Mouse (Mus musculus): ENCODE results near the gene Ccdc60. TPM values are rescaled to one million over a fixed set of nuclear protein-coding genes. Genes with fewer than 3 reads are reported as not detected.
A peak's percentile ranks its signal among the peaks of the same experiment; 100 is the strongest.

Gene Ccdc60
- polyA plus RNA-seq, 1 experiment: 0.08 TPM

- Histone ChIP-seq H3K36me3 (ENCODE audit: control insufficient read depth, insufficient read depth, low read length) (no peaks in the 10 kb centered on the region), H3K27ac (ENCODE audit: insufficient read depth, low read depth, low read length) (no peak overlapping the region), H3K4me1 (ENCODE audit: control insufficient read depth, insufficient read depth, low read length) (no peaks in the 10 kb centered on the region), H3K27me3 (replicated peaks; ENCODE audit: control insufficient read depth, insufficient read depth, low read length) (no peaks in the 10 kb centered on the region), H3K4me3 (ENCODE audit: insufficient read depth, low read depth, low read length) (no peak overlapping the region)
- no peak for DNase-seq
- 94% methylated on average over 3 of the region's 3 CpGs for WGBS
- no peak for TF ChIP-seq POLR2A (IDR thresholded peaks at IDR 0.05; ENCODE audit: low read depth, low read length)
- TF ChIP-seq CTCF (conservative IDR thresholded peaks at IDR 0.05; ENCODE audit: insufficient read depth, insufficient read length, low read depth, low read length): no peak
Measured at GRCm38 (mm10) chr5:116221916-116222315, 66.9 kb downstream of the Ccdc60 start.

GRCm38 (mm10) chr5:116219288-116219687 lies 69.5 kb downstream of the Ccdc60 start:
- Histone ChIP-seq H3K4me1 (ENCODE audit: control insufficient read depth, insufficient read depth, low read length) (no peaks in the 10 kb centered on the region), H3K27me3 (replicated peaks; ENCODE audit: control insufficient read depth, insufficient read depth, low read length) (no peaks in the 10 kb centered on the region), H3K27ac (ENCODE audit: insufficient read depth, low read depth, low read length) (no peak overlapping the region), H3K4me3 (ENCODE audit: insufficient read depth, low read depth, low read length) (no peak overlapping the region), H3K36me3 (ENCODE audit: control insufficient read depth, insufficient read depth, low read length) (no peaks in the 10 kb centered on the region)
- no peak for TF ChIP-seq POLR2A (IDR thresholded peaks at IDR 0.05; ENCODE audit: low read depth, low read length)
- TF ChIP-seq CTCF (conservative IDR thresholded peaks at IDR 0.05; ENCODE audit: insufficient read depth, insufficient read length, low read depth, low read length): no peak
- DNase-seq: no peak
- 73% methylated on average over 7 of the region's 7 CpGs for WGBS

- H3K4me1 ChIP-seq (ENCODE audit: control insufficient read depth, insufficient read depth, low read length): no peaks in the 10 kb centered on the region
- H3K27me3 ChIP-seq (replicated peaks; ENCODE audit: control insufficient read depth, insufficient read depth, low read length): no peaks in the 10 kb centered on the region
- WGBS: 69% methylated on average over 5 of the region's 5 CpGs
- no peak overlapping the region for H3K27ac ChIP-seq (ENCODE audit: insufficient read depth, low read depth, low read length)
- H3K4me3 ChIP-seq (ENCODE audit: insufficient read depth, low read depth, low read length): no peak overlapping the region
- peak; percentile 5 for DNase-seq
- H3K36me3 ChIP-seq (ENCODE audit: control insufficient read depth, insufficient read depth, low read length): no peaks in the 10 kb centered on the region
- peak; percentile 59 for TF ChIP-seq CTCF (conservative IDR thresholded peaks at IDR 0.05; ENCODE audit: insufficient read depth, insufficient read length, low read depth, low read length)
- TF ChIP-seq POLR2A (IDR thresholded peaks at IDR 0.05; ENCODE audit: low read depth, low read length): no peak
Measured at GRCm38 (mm10) chr5:116212706-116213105, 76.1 kb downstream of the Ccdc60 start.

GRCm38 (mm10) chr5:116209378-116210091 lies 79.2 kb downstream of the Ccdc60 start:
- H3K27ac ChIP-seq (ENCODE audit: insufficient read depth, low read depth, low read length): no peak overlapping the region
- no peaks in the 10 kb centered on the region for H3K27me3 ChIP-seq (replicated peaks; ENCODE audit: control insufficient read depth, insufficient read depth, low read length)
- no peak overlapping the region for H3K4me3 ChIP-seq (ENCODE audit: insufficient read depth, low read depth, low read length)
- TF ChIP-seq POLR2A (IDR thresholded peaks at IDR 0.05; ENCODE audit: low read depth, low read length) (no peak), CTCF (conservative IDR thresholded peaks at IDR 0.05; ENCODE audit: insufficient read depth, insufficient read length, low read depth, low read length) (no peak)
- DNase-seq: no peak
- no peaks in the 10 kb centered on the region for H3K4me1 ChIP-seq (ENCODE audit: control insufficient read depth, insufficient read depth, low read length)
- no peaks in the 10 kb centered on the region for H3K36me3 ChIP-seq (ENCODE audit: control insufficient read depth, insufficient read depth, low read length)
- 31% methylated on average over 11 of the region's 11 CpGs for WGBS

GRCm38 (mm10) chr5:116208741-116209368 lies 79.9 kb downstream of the Ccdc60 start:
- TF ChIP-seq CTCF (conservative IDR thresholded peaks at IDR 0.05; ENCODE audit: insufficient read depth, insufficient read length, low read depth, low read length) (no peak), POLR2A (IDR thresholded peaks at IDR 0.05; ENCODE audit: low read depth, low read length) (no peak)
- H3K4me3 ChIP-seq (ENCODE audit: insufficient read depth, low read depth, low read length): no peak overlapping the region
- H3K36me3 ChIP-seq (ENCODE audit: control insufficient read depth, insufficient read depth, low read length): no peaks in the 10 kb centered on the region
- H3K27me3 ChIP-seq (replicated peaks; ENCODE audit: control insufficient read depth, insufficient read depth, low read length): no peaks in the 10 kb centered on the region
- no peaks in the 10 kb centered on the region for H3K4me1 ChIP-seq (ENCODE audit: control insufficient read depth, insufficient read depth, low read length)
- WGBS: 33% methylated on average over 16 of the region's 16 CpGs
- DNase-seq: no peak
- no peak overlapping the region for H3K27ac ChIP-seq (ENCODE audit: insufficient read depth, low read depth, low read length)

- H3K4me1 ChIP-seq (ENCODE audit: control insufficient read depth, insufficient read depth, low read length): no peaks in the 10 kb centered on the region
- 58% methylated on average over 5 of the region's 5 CpGs for WGBS
- no peak for TF ChIP-seq POLR2A (IDR thresholded peaks at IDR 0.05; ENCODE audit: low read depth, low read length)
- no peak for TF ChIP-seq CTCF (conservative IDR thresholded peaks at IDR 0.05; ENCODE audit: insufficient read depth, insufficient read length, low read depth, low read length)
- no peak overlapping the region for H3K4me3 ChIP-seq (ENCODE audit: insufficient read depth, low read depth, low read length)
- H3K27me3 ChIP-seq (replicated peaks; ENCODE audit: control insufficient read depth, insufficient read depth, low read length): no peaks in the 10 kb centered on the region
- H3K36me3 ChIP-seq (ENCODE audit: control insufficient read depth, insufficient read depth, low read length): no peaks in the 10 kb centered on the region
- no peak overlapping the region for H3K27ac ChIP-seq (ENCODE audit: insufficient read depth, low read depth, low read length)
- DNase-seq: no peak
Measured at GRCm38 (mm10) chr5:116202692-116203091, 86.1 kb downstream of the Ccdc60 start.

- Histone ChIP-seq H3K36me3 (ENCODE audit: control insufficient read depth, insufficient read depth, low read length) (no peaks in the 10 kb centered on the region), H3K4me1 (ENCODE audit: control insufficient read depth, insufficient read depth, low read length) (no peaks in the 10 kb centered on the region), H3K27ac (ENCODE audit: insufficient read depth, low read depth, low read length) (no peak overlapping the region), H3K4me3 (ENCODE audit: insufficient read depth, low read depth, low read length) (no peak overlapping the region), H3K27me3 (replicated peaks; ENCODE audit: control insufficient read depth, insufficient read depth, low read length) (no peaks in the 10 kb centered on the region)
- DNase-seq: no peak
- TF ChIP-seq POLR2A (IDR thresholded peaks at IDR 0.05; ENCODE audit: low read depth, low read length): no peak
- TF ChIP-seq CTCF (conservative IDR thresholded peaks at IDR 0.05; ENCODE audit: insufficient read depth, insufficient read length, low read depth, low read length): no peak
- 22% methylated on average over 11 of the region's 11 CpGs for WGBS
Measured at GRCm38 (mm10) chr5:116194499-116194898, 94.3 kb downstream of the Ccdc60 start.

Data from kidney, adult 2 months (tissue).